Mouse (Mus musculus) left cerebral cortex, postnatal 10 days (tissue): ENCODE measurements around the gene Hist1h4c. TPM values are rescaled to one million over a fixed set of nuclear protein-coding genes. Genes with fewer than 3 reads are reported as not detected.
"Not testable (repeated sequence)": the region's sequence is repeated elsewhere in the genome, so short reads cannot be mapped to it uniquely, and the experiment has no call there.

ENCODE experiments used
- DNase-seq, 2 experiments: peaks; one replicate each; pipeline ENCODE4 v3.0.0; 2021 to 2022; ENCODE audit warnings: low spot score in 2 of 2, mixed read lengths in 1 of 2; ENCODE audit errors: extremely low spot score in 1 of 2
- intact Hi-C: fragments of 180-260 bp; cut with DNase I; formaldehyde crosslinking; loops from one replicate; pipeline ENCODE4 v1.15.1; 2025
- total RNA-seq, 2 experiments: library from RNA; stranded (reverse); gene quantifications; 2 replicates each; pipeline ENCODE4 v1.2.3; 2021

Gene Hist1h4c
- total RNA-seq: 100 to 1,000 TPM in 1 of 2 experiments, 10 to 100 TPM in 1; 94.0 to 104 TPM

DNA sequence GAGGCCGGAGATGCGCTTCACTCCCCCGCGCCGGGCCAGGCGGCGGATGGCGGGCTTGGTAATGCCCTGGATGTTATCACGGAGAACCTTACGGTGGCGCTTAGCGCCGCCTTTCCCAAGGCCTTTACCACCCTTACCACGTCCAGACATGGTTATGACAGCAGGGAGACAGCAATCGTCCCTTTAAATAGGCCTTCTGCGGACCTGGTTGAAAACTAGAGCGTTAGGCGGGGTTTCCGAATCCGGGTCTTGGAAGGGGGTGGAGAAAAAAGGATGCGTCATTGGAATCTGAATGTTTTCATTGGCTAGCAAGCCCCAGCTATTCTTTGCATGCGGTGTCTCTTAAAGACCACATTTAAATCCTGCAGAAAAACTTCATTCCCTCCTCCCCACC is at the start of gene Hist1h4c:
Gene Hist1h4c (minus strand): TSS at position 155 of the 394 bp plus-strand sequence.
- intact Hi-C loops: loop anchor here (1.0 to 10.0 kb wide), 3 partner anchors 14 to 1653 kb away; partner anchors contain the start of genes Hist1h1c, Hist1h2ag, Hist1h2bc and Hist1h2bj
- DNase-seq: peak; percentile 96 to 99

DNA sequence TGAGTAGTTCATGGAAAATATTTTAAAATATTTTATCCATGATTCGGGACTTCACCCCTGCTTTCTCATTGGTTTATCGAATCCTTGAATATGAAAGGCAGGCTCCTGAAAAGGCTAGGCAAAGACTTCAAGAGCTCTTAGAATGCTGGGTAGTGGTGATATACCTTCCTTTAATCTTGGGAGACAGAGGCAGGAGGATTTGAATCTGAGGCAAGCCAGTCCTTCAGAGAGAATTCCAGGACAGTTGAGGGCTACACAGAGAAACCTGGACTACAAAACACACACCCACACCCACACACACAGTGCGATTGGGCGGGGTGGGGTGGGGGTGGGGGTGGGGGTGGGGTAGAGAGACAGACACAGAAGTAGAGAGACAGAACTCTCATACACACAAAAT is 49.6 kb upstream of the Hist1h4c start:
- intact Hi-C loops: no loop called here

DNA sequence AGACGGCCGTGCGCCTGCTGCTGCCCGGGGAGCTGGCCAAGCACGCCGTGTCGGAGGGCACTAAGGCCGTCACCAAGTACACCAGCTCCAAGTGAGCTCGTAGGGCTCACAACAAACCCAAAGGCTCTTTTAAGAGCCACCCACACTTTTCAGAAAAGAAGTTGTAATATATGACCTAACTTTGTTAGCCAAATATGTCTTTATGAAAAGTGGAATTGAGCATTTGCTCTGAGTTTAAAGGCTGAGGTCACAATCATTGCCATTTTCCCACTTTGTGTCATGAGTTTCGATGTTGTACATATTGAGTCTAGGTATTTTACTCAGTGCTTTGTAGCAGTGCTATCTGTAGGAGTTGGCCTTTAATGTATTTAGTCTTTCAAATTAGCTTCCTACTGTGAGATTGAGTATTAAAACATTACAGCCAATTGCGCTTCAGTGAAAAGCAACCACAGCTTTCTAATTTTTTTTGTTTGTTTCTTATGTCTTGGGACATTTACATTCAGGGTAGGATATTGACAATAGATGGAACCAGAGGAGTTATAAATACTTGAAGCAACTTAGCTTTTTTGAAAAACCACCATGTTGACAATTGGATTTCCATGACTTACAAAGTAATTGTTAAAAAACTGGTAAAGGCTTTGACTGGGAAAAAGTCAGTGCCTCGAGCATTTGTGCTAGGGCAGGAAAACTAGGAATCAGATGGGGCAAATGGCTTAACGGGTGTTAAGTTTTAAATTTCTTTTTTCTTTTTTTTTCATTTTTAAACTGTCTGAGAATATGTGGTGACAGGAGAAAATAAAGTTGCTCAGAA is 49.0 kb upstream of the Hist1h4c start:
- intact Hi-C loops: no loop called here
- no peak for DNase-seq

More for the DNA sequence above, 49.6 kb upstream of the Hist1h4c start:
- DNase-seq: no peak

DNA sequence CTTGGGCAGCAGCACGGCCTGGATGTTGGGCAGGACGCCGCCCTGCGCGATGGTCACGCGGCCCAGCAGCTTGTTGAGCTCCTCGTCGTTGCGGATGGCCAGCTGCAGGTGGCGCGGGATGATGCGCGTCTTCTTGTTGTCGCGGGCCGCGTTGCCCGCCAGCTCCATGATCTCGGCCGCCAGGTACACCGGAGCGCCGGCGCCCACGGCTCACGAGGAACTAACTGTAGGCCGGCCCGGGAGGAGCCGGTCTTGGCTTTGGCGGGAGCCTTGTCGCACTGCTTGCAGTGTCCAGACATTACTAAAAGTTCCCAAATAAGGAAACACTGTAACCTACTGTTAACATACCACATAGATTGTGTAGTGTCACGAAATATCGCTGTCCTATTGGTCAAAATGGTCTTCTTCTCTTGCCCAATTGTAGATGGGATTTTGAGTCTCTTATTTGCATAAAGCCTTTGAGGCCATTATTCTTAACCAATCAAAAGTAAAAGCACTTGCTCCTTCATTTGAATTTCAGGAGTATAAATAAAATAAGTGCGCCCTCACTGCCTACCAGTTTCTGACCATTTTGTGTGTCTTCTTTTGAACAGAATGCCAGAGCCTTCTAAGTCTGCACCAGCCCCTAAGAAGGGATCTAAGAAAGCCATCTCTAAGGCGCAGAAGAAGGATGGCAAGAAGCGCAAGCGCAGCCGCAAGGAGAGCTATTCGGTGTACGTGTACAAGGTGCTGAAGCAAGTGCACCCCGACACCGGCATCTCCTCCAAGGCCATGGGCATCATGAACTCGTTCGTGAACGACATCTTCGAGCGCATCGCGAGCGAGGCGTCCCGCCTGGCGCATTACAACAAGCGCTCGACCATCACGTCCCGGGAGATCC is 48.2 kb upstream of the Hist1h4c start, which contains the start of gene Hist1h2bb:
Gene Hist1h2bb (plus strand): TSS at position 534 of the 880 bp plus-strand sequence.
- DNase-seq: peak; percentile 72 to 85
- intact Hi-C loops: not testable (repeated sequence)

DNA sequence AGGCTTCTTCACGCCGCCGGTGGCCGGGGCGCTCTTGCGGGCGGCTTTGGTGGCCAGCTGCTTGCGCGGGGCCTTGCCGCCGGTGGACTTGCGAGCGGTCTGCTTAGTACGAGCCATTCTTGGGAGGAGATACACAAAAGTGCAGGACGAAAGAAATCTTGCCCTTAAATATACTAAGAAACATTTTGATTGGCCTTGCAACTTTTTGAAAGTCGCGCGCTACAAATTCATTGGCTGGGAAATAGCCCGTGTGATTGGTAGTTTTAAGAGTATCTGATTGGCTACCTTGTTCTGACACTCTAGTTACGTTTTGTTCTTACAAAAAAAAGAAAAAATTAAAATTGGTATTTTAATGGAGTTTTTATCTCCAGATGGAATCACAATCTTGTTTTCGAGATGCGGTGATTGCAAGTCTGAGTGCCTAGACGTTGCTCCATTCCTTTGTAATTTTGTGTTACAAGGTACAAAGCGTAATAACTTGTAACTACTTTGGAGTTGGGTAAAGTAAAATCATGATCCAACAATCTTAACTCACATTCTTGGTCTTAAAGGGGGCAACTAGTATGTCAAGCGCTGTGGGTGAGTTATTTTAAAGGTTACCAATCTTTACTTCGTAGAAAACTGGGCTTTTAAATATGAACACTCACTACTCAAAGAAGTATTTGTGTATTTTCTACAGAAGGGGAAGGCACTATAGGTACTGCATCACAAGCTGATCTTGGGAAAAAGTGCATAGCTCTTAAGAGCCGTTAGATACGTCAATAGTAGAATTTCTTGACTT is 47.3 kb upstream of the Hist1h4c start, which contains the start of gene Hist1h3c:
Gene Hist1h3c (minus strand): TSS at position 222 of the 781 bp plus-strand sequence.
- intact Hi-C loops: no loop called here
- DNase-seq: peak; percentile 88 to 92

DNA sequence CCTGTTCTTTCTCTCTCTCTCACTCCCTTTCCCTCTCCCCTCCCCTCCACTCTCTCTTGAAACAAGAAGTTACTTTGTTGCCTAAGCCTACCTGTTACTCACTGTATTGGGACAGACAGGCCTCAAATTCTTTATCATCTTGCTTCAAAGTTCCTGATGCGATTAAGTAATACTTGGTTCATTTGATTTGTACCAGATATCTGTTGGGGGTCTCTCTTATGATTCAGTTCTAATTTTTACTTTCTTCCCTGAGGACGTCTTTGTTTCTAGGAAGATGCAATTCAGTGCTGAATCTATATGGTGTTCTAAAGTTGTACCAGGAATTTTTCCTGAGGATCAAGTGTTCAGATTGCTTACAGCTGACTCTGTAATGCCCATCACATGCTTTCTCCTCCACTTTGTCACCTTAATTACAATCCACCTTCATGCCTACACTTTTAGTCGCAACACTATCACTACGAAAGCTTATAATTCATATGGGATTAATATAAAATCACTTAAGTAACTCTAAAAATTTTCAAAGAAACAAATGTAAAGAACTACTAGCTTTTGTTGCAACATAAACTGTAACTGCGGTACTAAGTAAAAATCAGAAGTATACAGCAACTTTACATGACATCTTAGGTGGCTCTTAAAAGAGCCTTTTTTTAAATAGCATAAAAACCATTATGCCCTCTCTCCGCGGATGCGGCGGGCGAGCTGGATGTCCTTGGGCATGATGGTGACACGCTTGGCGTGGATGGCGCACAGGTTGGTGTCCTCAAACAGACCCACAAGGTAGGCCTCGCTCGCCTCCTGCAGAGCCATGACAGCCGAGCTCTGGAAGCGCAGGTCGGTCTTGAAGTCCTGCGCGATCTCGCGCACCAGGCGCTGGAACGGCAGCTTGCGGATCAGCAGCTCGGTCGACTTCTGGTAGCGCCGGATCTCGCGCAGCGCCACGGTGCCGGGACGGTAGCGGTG is 46.4 kb upstream of the Hist1h4c start:
- intact Hi-C loops: no loop called here

DNA sequence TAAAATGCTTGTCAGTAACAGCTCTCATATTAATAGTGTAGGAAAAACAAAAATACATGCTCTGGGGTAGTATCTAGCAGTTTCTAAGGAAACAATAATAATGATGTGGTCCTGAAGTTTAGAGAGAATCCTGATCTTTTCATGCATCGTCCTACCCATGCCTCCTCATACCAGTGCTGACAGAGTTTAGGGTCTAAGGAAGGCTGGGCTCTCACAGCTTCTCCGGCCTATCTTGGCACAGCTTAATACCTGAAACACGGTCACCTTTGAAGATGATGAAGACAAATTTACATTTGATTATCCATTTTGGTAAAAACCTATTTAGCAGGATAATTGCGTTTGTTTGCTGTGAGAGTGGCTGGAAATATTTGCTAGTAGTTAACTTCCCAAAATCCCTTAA is 45.7 kb upstream of the Hist1h4c start:
- DNase-seq: no peak
- intact Hi-C loops: no loop called here

More for the DNA sequence above, 46.4 kb upstream of the Hist1h4c start:
- no peak for DNase-seq

DNA sequence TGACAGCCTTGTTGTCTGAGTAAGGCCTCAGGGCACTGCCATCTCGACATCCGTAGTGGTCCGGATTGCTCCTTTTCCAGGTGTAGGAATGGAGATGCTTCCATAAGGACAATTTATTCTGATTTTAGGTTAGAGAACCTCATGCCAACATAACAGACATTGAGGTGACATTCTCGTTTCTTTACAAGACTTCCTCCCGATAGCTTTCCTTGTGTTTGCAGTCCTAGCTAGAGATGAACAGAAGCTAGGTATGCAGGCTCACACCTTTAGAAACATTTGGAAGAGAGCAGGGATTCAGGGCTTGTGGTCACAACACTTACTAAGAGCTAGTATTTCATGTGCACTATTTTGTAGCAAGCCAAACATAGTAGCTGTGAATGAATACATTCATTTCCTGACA is 45.0 kb upstream of the Hist1h4c start:
- intact Hi-C loops: no loop called here

DNA sequence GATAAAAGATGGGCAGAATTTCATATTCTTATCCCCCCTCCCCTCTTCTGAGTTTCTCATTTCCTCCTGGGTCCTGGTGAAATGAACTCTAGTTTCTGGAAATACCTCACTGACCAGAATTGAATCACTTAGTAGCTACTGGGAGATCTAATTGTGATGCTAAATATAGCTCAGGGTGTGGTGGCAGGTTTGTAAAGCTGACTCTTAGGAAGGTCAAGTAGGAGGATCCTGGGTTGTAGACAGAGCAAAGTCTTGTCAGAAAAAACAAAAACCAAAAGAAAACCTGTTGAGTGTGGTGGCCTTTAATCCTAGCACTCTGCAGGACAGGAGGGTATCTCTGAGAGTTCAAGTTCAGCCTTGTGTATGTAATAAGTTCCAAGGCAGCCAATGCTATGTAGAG is 43.8 kb upstream of the Hist1h4c start:
- intact Hi-C loops: no loop called here
- no peak for DNase-seq

More for the DNA sequence above, 45.0 kb upstream of the Hist1h4c start:
- DNase-seq: no peak

DNA sequence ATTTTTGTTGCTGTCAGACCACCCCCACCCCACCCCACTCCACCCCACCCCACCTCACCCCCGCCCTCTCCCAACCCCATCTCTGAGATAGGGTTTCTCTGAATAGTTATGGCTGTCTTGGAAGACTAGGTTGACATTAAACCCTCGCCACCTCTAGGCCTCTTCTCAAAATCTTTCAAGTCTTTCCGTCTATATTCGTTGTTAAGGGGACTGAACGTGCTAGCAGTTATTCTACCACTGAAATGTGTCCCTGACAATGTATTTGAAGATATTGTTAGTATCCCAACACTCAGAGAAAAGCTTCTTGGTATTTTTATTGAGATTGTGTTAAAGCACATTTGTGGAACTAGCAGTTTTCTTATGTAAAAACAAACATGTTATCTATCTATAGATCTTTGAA is 42.7 kb upstream of the Hist1h4c start:
- intact Hi-C loops: no loop called here
- no peak for DNase-seq

DNA sequence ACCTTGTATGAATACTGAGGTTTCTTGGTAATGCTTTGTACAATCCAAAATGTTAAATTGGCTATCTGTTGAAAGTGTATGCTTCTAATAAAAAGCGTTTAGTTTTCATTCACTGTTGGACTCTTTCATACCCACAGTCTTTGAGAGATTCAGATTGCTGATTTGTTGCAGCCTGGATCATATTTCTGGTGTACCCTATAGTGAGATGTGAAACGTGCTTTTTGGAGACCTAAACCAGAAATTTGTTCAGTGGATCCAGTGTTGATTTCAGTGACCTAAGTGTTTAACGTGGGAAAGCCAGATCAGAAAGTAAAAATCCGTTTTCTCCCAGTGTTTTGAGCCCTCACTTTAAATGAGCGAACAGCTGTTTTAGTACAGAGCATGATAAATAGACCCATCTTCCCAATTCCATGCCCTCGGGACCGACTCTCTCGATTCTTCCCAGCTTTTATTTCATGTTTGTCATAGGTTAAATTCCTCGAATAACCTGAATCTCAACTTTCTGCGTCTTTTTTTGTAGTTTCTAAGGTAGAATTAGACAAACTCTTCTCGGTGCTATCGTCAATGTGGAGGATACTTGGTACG is 42.1 kb upstream of the Hist1h4c start:
- no peak for DNase-seq
- intact Hi-C loops: no loop called here

DNA sequence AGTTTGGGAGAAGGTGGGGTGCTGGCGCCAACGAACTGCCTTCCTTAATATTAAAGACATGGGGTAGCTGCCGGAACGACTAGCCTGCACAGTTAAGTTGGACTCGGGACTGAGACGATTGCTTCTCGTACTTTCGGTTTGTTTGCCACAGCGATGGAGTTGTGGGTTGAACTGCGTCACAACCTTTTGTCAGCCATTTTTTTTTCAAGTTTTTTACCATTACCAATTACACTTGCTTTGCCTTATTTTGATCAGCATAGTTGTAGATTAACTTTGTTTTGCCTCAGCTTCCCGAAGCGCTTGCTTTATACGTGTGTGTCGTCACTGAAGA is 41.6 kb upstream of the Hist1h4c start:
- intact Hi-C loops: loop anchor here (2.0 to 10.0 kb wide), 3 partner anchors 41 to 1695 kb away; partner anchors contain the start of genes Hist1h2ag, Hist1h2bj, Hist1h4c and Hist1h4d
- DNase-seq: no peak

DNA sequence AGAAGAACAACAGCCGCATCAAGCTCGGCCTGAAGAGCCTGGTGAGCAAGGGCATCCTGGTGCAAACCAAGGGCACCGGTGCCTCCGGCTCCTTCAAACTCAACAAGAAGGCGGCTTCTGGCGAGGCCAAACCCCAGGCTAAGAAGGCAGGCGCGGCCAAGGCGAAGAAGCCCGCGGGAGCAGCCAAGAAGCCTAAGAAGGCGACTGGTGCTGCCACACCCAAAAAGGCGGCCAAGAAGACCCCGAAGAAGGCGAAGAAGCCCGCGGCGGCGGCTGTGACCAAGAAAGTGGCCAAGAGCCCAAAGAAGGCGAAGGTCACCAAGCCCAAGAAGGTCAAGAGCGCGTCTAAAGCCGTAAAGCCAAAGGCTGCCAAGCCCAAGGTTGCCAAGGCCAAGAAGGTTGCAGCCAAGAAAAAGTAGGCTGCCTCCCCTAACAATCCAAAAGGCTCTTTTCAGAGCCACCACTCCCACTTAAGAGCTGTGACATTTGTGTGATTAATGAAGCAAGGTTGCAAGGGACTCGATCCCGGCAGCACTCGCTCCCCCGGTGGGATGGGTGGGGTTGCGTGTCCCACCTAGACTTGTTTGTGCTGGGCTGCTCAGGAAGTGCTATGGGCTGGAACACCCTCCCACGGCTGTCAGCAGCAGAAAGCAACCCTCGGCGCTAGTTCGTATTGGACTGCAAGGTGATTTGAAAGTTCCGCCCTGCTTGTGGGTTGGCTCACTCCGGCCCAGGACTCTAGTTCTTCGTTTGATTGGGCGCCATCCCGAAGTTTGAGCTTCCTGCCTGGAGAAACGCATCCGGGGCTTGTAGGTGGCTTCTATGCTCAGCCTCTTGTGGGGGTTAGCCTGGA is 41.0 kb upstream of the Hist1h4c start:
- DNase-seq: peak; percentile 94 to 96
- intact Hi-C loops: loop anchor here (2.0 to 10.0 kb wide), 3 partner anchors 40 to 1694 kb away; partner anchors contain the start of genes Hist1h2ag, Hist1h2bj, Hist1h4c and Hist1h4d

DNA sequence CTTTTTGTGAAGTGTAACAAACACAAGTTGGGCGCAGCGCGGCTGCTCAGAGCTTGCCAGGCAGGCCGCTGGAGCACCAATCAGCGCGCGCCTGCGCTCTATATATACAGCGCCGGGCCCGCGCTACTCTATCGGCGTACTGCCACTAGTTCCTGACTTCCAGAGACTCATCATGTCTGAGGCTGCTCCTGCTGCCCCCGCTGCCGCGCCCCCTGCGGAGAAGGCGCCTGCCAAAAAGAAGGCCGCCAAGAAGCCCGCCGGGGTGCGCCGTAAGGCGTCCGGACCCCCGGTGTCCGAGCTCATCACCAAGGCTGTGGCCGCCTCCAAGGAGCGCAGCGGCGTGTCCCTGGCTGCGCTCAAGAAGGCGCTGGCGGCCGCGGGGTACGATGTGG is 40.4 kb upstream of the Hist1h4c start, which contains the start of gene Hist1h1c:
Gene Hist1h1c (plus strand): TSS at position 132 of the 392 bp plus-strand sequence.
- intact Hi-C loops: loop anchor here (2.0 to 10.0 kb wide), 3 partner anchors 40 to 1694 kb away; partner anchors contain the start of genes Hist1h2ag, Hist1h2bj, Hist1h4c and Hist1h4d
- DNase-seq: peak; percentile 84 to 94

DNA sequence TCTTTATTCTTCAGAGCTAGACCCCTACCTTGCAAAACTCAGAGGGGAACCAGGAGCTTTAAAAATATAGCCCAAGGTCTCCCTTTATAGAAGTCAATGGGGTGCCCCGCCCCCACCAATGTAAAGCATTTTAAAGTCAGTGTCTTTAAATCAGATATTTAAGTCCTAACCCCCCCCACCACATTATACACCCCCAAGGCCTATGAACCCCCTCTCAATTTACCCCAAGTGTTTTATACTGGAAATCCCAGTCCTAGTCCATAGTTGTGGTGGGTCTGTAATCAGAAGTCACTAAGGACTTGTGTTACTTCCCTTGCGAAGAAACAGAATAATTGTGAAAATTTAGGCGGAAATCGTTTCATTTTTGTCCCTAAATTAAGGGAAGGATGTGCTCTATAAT is 39.8 kb upstream of the Hist1h4c start:
- intact Hi-C loops: loop anchor here (2.0 to 10.0 kb wide), 3 partner anchors 39 to 1693 kb away; partner anchors contain the start of genes Hist1h2ag, Hist1h2bj, Hist1h4c and Hist1h4d
- DNase-seq: peak in 1 of 2 experiments; percentile 33

DNA sequence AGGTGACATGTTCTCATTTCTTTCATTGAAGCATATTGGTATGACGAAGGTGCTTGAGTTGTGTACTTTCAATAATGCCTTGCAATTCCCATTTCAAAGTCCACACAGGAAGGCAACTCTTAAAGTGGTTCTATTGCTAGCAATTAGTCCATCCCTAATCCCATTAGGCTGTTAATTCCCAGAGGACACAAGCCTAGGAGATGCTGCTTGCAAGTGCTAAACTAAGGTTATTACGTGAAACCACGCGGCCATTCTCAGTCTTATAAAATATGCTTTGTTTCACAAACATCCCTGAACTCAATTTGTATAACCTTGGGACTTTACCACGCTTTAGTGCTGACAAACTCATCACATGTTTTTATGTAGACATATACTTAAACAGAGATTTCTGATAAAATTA is 38.8 kb upstream of the Hist1h4c start:
- DNase-seq: no peak
- intact Hi-C loops: loop anchor here (5.0 to 10.0 kb wide), 2 partner anchors 155 to 1692 kb away; partner anchors contain the start of genes Hist1h2ag, Hist1h2bj, Hist1h4d and Hist1h4i
